Mouse (Mus musculus): ENCODE measurements around the gene Ppm1k. TPM values are rescaled to one million over a fixed set of nuclear protein-coding genes. Genes with fewer than 3 reads are reported as not detected.

Gene Ppm1k
- total RNA-seq, 2 experiments from 2014 or later, result 8.9 to 12.1 TPM

Other genes with a start within 250 kb of the Ppm1k start
- not detected for gene Vmn1r16, start 206.0 kb downstream of the Ppm1k start, total RNA-seq (2021)
- not detected for gene Vmn1r17, start 171.7 kb downstream of the Ppm1k start, total RNA-seq (2021)
- not detected for gene Vmn1r18, start 139.7 kb downstream of the Ppm1k start, total RNA-seq (2021)
- gene Vmn1r19, start 131.7 kb downstream of the Ppm1k start, total RNA-seq (2021), result not detected
- not detected for gene Vmn1r20, start 106.5 kb downstream of the Ppm1k start, total RNA-seq (2021)
- gene Herc6, start 45.5 kb upstream of the Ppm1k start, total RNA-seq (2021), result under 1 TPM; 0.55 to 0.73 TPM
- 10 to 100 TPM; 14.2 to 14.4 TPM for gene Pyurf, start 156.6 kb upstream of the Ppm1k start, total RNA-seq (2021)
- 10 to 100 TPM; 10.8 to 11.9 TPM for gene Lancl2, start 167.1 kb upstream of the Ppm1k start, total RNA-seq (2021)